Mouse (Mus musculus) ES-E14 (cell line): Measurements from ENCODE around the gene 1700020N01Rik.

ENCODE experiments used
- CHD2 ChIP-seq: IDR thresholded peaks from 2 replicates; pipeline ENCODE4 v1.6.1; 2014; ENCODE audit warnings: mild to moderate bottlenecking, low read depth, low read length, inconsistent platforms
- HCFC1 ChIP-seq: IDR thresholded peaks from 2 replicates; pipeline ENCODE4 v1.6.1; 2012; ENCODE audit warnings: low read length, inconsistent platforms, borderline replicate concordance; ENCODE audit not compliant: insufficient read depth
- MAFK ChIP-seq: IDR thresholded peaks from 2 replicates; pipeline ENCODE4 v1.6.1; 2014; ENCODE audit warnings: mild to moderate bottlenecking, low read depth, low read length, inconsistent platforms; ENCODE audit not compliant: insufficient read depth

- TF ChIP-seq MAFK (no peak), HCFC1 (no peak), CHD2 (no peak)
These were observed 58.4 kb downstream of the 1700020N01Rik start for GRCm38 (mm10) chr10:21651388-21651787.
